Mouse (Mus musculus): ENCODE data around the gene Arap1. TPM values are rescaled to one million over a fixed set of nuclear protein-coding genes. Genes with fewer than 3 reads are reported as not detected.

The Arap1 gene
- total and polyA plus RNA-seq, 3 experiments = 21.2 to 46.1 (median 38.5) TPM

DNA sequence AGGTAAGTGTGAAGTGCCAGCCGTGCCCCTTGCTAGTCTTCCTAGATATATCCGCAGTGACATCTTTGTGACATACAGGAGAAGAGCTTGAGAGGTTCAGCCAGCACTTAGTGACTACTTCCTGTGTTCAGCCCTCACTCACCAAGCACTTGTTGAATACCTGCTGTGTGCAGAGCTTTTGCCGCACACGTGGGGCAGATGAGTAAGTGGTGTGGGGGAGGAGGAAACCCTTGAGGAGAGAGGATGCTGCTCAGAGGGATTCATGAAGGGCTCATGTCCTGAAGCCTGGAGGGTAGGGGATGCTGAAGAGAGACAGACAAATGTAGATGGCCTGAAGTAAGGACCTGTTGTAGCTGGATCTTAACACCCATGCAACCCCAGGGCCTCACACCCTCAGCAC lies 66.3 kb downstream of the Arap1 start:
- in situ Hi-C loops (cut with MboI; ENCODE audit: low pct_ligation_motif_present, low pct_unique_long_range_greater_than_20kb, low sequenced_read_pairs) (loop anchor here (25.0 kb wide), 1 partner anchor 98 kb away; no protein-coding TSS in a partner anchor), dilution Hi-C loops (cut with MboI; ENCODE audit: extremely low pct_ligation_motif_present, extremely low pct_unique_long_range_greater_than_20kb, low sequenced_read_pairs) (no loop called here)
- no peak for DNase-seq (ENCODE audit: extremely low read depth)
- no peak for TF ChIP-seq KAT2A (IDR thresholded peaks at IDR 0.05; ENCODE audit: insufficient replicate concordance, low read length)
- TF ChIP-seq ZC3H11A (IDR thresholded peaks at IDR 0.05; ENCODE audit: low read depth, low read length) = no peak
- no peak for TF ChIP-seq E2F4 (IDR thresholded peaks at IDR 0.05; ENCODE audit: insufficient replicate concordance, low read depth, low read length)
- TF ChIP-seq RCOR1 (conservative IDR thresholded peaks at IDR 0.05; ENCODE audit: low read depth, low read length) = no peak
- no peak for TF ChIP-seq IRF4 (IDR thresholded peaks at IDR 0.05; ENCODE audit: low read depth, low read length)
- TF ChIP-seq MAZ (IDR thresholded peaks at IDR 0.05; ENCODE audit: low read depth, low read length) = no peak
- TF ChIP-seq USF2 (conservative IDR thresholded peaks at IDR 0.05; ENCODE audit: low read depth, low read length) = no peak
- TF ChIP-seq SIN3A (IDR thresholded peaks at IDR 0.05; ENCODE audit: low read length) = no peak
- no peak for TF ChIP-seq TCF12 (IDR thresholded peaks at IDR 0.05; ENCODE audit: low read depth, low read length)
- TF ChIP-seq JUND (conservative IDR thresholded peaks at IDR 0.05; ENCODE audit: low read depth, low read length) = no peak
- TF ChIP-seq RAD21 (IDR thresholded peaks at IDR 0.05; ENCODE audit: low read depth, low read length) = no peak
- peaks cover 0 to 3% of the 10 kb centered on the region in 2 experiments; a peak in 3 of 4 replicates for H3K4me1 ChIP-seq (ENCODE audit: control insufficient read depth in 1 of 2, insufficient read depth in 2 of 2)
- no peak overlapping the region for H3K27ac ChIP-seq (ENCODE audit: insufficient read depth, low read depth)
- no peak overlapping the region for H3K4me3 ChIP-seq (replicated peaks in 1 of 3; ENCODE audit: low read depth in 2 of 3, low read length in 2 of 3, poor library complexity in 1 of 3)
- no peak overlapping the region for H3K4me2 ChIP-seq (ENCODE audit: insufficient read depth, low read depth, poor library complexity, severe bottlenecking)
- H3K36me3 ChIP-seq (replicated peaks in 1 of 2; ENCODE audit: control insufficient read depth in 1 of 2, insufficient read depth in 1 of 2, low read length in 1 of 2) = peaks cover 29 to 83% of the 10 kb centered on the region in 2 experiments
- H3K27me3 ChIP-seq (replicated peaks) = no peaks in the 10 kb centered on the region
- peaks cover 2% of the 10 kb centered on the region for H3K9me3 ChIP-seq (replicated peaks; ENCODE audit: low read length)
- no peaks in the 10 kb centered on the region for H3K79me2 ChIP-seq (replicated peaks; ENCODE audit: control insufficient read depth, extremely low read depth, insufficient read depth, poor library complexity, severe bottlenecking)
- no peak overlapping the region for H3K9ac ChIP-seq (ENCODE audit: insufficient read depth, low read depth)

DNA sequence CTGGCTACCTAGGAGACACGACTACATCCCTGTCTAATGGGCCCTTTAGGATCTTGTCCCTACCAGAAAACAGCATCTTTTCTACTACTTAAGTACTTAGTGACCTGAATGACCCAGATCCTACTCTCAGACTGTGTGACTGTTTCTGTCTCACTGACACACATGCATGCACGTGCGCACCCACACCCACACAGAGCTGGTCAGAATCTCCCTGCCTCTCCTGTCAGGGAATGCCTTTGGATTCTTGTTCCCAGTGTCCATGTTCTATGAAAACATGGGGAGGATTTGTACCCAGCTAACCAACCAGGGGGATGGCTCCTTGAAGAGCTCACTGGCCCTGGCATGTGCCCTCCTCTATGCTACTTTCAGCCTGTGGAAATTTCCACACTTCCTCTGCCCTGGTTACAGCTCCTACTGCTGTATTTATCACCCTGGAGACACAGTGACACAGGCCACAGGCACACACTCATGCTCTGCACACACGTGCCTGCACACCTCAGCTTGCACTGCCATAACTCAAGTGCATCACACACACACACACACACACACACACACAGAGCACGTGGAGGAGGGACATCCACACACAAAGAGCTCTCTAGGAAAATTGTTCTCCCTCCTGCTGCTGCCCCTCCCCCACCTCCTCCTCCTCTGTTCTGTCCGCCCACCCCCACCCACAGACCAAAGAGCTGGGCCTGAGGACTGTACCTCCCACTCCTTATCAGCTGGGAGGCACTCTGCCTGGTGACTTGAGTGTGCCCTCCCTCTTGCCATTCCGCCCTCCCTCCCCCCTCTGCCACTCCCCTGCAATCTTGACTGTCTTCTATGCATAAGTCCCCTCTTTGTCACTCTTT lies 67.0 kb downstream of the Arap1 start:
- H3K4me1 ChIP-seq (ENCODE audit: control insufficient read depth in 1 of 2, insufficient read depth in 2 of 2) = peaks cover 0 to 3% of the 10 kb centered on the region in 2 experiments; a peak in 3 of 4 replicates
- no peaks in the 10 kb centered on the region for H3K27me3 ChIP-seq (replicated peaks)
- TF ChIP-seq ZC3H11A (IDR thresholded peaks at IDR 0.05; ENCODE audit: low read depth, low read length) (no peak), USF1 (IDR thresholded peaks at IDR 0.05; ENCODE audit: low read depth, low read length) (no peak), POLR2AphosphoS2 (IDR thresholded peaks at IDR 0.05; ENCODE audit: low read depth, low read length) (no peak), NRF1 (IDR thresholded peaks at IDR 0.05; ENCODE audit: low read depth, low read length) (no peak), SMC3 (IDR thresholded peaks at IDR 0.05; ENCODE audit: low read depth, low read length) (no peak), EP300 (IDR thresholded peaks at IDR 0.05; ENCODE audit: low read length) (no peak), ZNF384 (IDR thresholded peaks at IDR 0.05; ENCODE audit: low read depth, low read length) (no peak), E2F4 (IDR thresholded peaks at IDR 0.05; ENCODE audit: insufficient replicate concordance, low read depth, low read length) (no peak), RCOR1 (conservative IDR thresholded peaks at IDR 0.05; ENCODE audit: low read depth, low read length) (no peak), PAX5 (IDR thresholded peaks at IDR 0.05; ENCODE audit: low read length) (no peak), ETS1 (conservative IDR thresholded peaks at IDR 0.05; ENCODE audit: low read depth, low read length) (no peak), CHD2 (IDR thresholded peaks at IDR 0.05; ENCODE audit: low read length) (no peak), MEF2A (IDR thresholded peaks at IDR 0.05; ENCODE audit: borderline replicate concordance, low read depth, low read length) (no peak), TCF12 (IDR thresholded peaks at IDR 0.05; ENCODE audit: low read depth, low read length) (no peak), MAFK (IDR thresholded peaks at IDR 0.05; ENCODE audit: insufficient replicate concordance, low read length) (no peak), NELFE (IDR thresholded peaks at IDR 0.05; ENCODE audit: low read depth, low read length) (no peak), MYC (IDR thresholded peaks at IDR 0.05; ENCODE audit: low read depth, low read length) (no peak)
- H3K4me3 ChIP-seq (replicated peaks in 1 of 3; ENCODE audit: low read depth in 2 of 3, low read length in 2 of 3, poor library complexity in 1 of 3) = no peak overlapping the region
- no peak overlapping the region for H3K27ac ChIP-seq (ENCODE audit: insufficient read depth, low read depth)
- no peak overlapping the region for H3K9ac ChIP-seq (ENCODE audit: insufficient read depth, low read depth)
- H3K79me2 ChIP-seq (replicated peaks; ENCODE audit: control insufficient read depth, extremely low read depth, insufficient read depth, poor library complexity, severe bottlenecking) = no peaks in the 10 kb centered on the region
- no peak overlapping the region for H3K4me2 ChIP-seq (ENCODE audit: insufficient read depth, low read depth, poor library complexity, severe bottlenecking)
- DNase-seq (ENCODE audit: extremely low read depth) = no peak
- dilution Hi-C loops (cut with MboI; ENCODE audit: extremely low pct_ligation_motif_present, extremely low pct_unique_long_range_greater_than_20kb, low sequenced_read_pairs) = no loop called here
- H3K9me3 ChIP-seq (replicated peaks; ENCODE audit: low read length) = no peaks in the 10 kb centered on the region
- in situ Hi-C loops (cut with MboI; ENCODE audit: low pct_ligation_motif_present, low pct_unique_long_range_greater_than_20kb, low sequenced_read_pairs) = loop anchor here (25.0 kb wide), 1 partner anchor 97 kb away; no protein-coding TSS in a partner anchor
- peaks cover 28 to 76% of the 10 kb centered on the region in 2 experiments for H3K36me3 ChIP-seq (replicated peaks in 1 of 2; ENCODE audit: control insufficient read depth in 1 of 2, insufficient read depth in 1 of 2, low read length in 1 of 2)

Measured in CH12.LX (cell line).